Mouse (Mus musculus): ENCODE data around the gene Olfr905.

DNA sequence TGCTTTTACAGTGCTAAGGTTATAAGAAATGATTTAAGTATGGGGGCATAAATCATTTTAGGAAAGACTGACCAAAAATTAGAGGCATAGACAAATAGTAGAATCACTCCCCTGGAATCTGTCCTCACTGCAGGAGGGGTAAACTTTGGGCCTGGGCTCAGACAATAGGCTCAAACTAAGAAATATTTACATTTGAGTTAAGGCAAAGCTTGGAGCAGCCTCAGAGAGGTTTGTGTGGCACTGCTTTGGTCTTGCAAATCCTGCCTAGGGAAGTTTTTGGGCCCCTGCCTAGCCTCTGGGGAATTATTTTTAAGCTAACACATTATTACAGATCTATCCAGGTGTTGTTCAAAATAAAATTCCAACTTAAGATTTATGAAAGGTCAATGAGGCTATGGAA, 47.1 kb upstream of the Olfr905 start:
- TF ChIP-seq GATA1 (IDR thresholded peaks at IDR 0.05; ENCODE audit: borderline replicate concordance, low read length) (no peak), FLI1 (IDR thresholded peaks at IDR 0.05; ENCODE audit: low read length) (no peak)
